Mouse (Mus musculus): ENCODE results near the gene Abcb8.

DNA sequence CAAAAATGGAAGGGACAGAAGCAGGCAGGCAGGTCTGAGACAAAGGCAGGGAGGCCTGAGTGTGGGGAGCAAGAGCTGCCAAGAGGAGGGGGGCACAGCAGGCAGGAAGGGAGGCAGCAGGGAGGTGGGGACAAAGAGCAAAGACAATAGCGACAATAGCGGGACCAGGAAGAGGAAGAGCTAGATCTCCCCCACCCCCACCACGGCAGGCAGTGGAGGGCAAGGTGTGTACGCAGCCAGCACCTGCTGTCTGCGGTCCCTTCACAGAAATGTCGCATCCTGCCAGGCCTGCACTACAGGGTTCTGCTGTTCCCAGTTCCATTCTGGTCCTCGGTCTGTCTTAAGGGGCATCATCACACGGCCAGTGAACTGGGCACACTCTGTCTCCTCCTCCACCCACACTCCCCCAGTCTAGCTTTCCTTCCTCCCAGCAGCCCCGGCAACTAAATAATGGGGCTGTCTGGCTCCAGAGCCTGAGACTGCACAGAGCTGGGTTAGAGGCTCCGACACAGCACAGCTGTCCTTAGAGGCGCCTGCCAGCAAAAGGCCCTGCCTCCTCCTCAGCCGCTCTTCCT lies 48.9 kb upstream of the Abcb8 start:
- TF ChIP-seq CTCF (IDR thresholded peaks at IDR 0.05; ENCODE audit: low read depth), result no peak
- TF ChIP-seq EP300 (IDR thresholded peaks at IDR 0.05; ENCODE audit: low read depth), result no peak
